Mouse (Mus musculus): Measurements from ENCODE around the gene Apoa5.
"Not testable (repeated sequence)": the region's sequence is repeated elsewhere in the genome, so short reads cannot be mapped to it uniquely, and the experiment has no call there.

Gene Apoa5

DNA sequence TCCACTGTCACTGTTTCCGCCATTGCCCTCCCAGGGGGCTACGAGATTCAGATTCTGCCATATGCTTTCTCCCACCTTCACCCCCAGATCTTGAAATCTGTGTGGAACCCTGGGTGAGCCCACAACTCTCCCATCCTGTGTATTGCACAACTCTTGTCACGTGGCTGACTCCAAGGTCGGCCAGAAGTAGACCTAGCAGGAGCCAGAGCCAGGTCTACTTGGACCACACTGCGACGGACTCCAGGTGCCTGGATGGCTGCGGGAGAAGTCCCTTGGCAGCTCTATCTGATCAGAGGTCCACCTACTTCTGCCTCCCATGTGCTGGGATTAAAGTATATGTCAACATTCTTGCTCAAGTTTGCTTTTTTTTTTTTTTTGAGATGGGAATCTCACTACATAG lies 7.3 kb upstream of the Apoa5 start:
- DNase-seq (ENCODE audit: low spot score), result no peak

DNA sequence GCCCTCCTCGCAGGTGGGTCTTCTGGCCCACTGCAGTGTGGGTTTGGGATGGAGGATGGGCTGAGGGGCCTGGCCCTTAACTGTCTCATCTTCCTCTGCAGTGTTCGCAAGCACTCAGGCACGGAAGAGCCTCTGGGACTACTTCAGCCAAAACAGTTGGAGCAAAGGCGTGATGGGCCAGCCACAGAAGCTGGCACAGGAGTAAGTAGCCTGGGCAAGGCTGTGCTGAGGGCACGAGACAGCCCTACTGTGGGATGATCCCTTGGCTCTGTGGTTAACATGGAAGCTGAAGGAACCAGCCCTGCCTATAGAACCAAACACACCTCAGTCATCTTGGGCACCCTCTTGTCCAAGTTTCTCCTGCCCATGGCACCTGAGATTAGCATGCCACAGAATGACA lies 692 bp downstream of the Apoa5 start:
- no peak for DNase-seq (ENCODE audit: low spot score)

- no peak for DNase-seq (ENCODE audit: low spot score)
Observed at GRCm38 (mm10) chr9:46270782-46271181, 2.3 kb downstream of the Apoa5 start.

DNA sequence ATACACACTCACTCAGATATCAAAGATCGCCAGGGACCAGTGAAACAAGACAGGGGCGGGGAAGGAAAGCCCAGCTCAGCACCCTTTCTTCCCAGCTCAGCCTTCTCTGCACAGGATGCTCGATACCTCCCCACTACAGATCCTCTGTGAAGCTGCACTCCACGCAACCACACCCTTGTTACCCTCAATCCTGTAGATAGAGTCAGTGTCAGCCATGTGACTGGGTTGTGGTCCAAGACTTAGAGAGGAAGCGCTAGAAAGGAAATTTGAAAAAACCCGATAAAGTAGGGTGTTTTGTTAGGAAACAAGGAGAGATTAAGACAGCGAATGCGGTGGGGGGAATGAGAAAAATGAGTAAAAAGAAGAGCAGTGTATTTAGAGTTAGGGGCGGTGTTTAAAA lies 3.6 kb downstream of the Apoa5 start:
- no peak for DNase-seq (ENCODE audit: low spot score)

DNA sequence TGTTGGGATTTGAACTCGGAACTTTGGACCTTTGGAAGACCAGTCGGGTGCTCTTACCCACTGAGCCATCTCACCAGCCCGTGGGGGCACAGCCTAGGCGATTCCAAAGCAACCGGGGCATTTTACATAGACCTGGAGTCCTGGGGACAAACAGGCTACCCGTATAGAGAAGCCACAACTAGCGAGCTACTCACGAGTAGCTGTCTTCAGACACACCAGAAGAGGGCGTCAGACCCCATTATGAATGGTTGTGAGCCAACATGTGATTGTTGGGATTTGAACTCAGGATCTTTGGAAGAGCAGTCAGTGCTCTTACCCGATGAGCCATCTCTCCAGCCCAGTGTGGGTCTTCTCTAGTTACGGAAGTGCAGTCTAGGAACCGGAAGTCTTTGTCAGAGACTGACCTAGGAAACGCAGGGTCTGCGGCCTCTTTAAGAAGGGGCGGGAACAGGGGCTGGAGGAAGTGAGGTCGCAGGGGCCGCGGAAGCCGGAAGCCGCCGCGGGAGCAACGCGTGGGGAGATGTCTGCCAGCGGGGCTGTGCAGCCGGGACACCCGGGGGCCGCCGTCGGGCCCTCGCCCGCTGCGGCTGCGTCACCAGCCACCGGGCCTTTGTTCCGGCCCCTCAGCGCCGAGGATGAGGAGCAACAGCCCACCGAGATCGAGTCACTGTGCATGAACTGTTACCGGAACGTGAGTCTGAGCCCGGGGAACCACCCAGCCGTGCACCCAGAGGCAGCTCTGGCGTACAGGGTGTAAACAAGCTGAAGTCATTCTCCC lies 4.4 kb downstream of the Apoa5 start, which contains the start of gene Zpr1:
Gene Zpr1 (plus strand): TSS at position 388 of the 778 bp plus-strand sequence.
- DNase-seq (ENCODE audit: low spot score), result peak; percentile 94

DNA sequence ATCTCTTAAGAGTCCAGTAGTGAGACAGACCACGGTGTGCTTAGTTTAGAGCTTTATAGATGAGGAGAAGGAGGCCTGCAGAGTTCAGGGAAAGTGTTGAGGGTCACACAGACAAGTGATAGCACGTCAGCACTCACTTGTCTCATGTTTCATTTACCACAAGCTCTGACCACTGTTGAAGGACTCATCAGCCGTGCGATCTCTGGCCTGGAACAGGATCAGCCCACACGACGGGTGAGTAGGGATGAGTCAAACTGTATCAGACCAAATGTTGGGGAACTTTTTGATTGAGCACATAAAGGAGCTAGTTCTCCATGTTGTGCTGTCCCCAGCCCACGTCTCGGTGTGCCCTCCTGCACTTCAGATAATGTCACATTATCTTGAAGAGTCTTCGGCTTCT lies 6.1 kb downstream of the Apoa5 start:
- no peak for DNase-seq (ENCODE audit: low spot score)

GRCm38 (mm10) chr9:46282631-46283436 lies 14.4 kb downstream of the Apoa5 start, which contains the start of gene Bud13:
TSS of gene Bud13 (plus strand) at chr9:46283008.
- DNase-seq (ENCODE audit: low spot score), result peak; percentile 94

GRCm38 (mm10) chr9:46298381-46298780 lies 29.9 kb downstream of the Apoa5 start:
- DNase-seq (ENCODE audit: low spot score), result no peak

DNA sequence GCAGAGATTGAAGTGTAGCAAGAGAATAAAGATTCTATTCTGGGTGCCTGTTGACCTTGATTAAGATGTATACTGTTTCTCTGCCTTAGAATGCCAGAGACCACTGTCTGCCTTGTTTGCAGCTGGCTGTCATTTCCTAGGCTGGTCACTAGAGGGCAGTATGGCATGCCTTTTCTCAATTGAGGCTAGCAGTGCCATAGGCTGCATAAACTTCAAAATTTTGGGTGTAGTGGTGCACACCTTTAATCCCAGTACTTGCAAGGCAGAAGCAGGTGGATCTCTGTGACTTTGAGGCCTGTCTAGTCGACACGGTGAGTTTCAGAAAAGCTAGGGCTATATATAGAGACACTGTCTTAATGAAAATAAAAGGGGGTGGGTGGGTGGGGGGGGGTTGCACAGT lies 33.7 kb downstream of the Apoa5 start:
- peak; percentile 34 for DNase-seq (ENCODE audit: low spot score)

- no peak for DNase-seq (ENCODE audit: low spot score)
Observed at GRCm38 (mm10) chr9:46309121-46309520, 40.7 kb downstream of the Apoa5 start.

GRCm38 (mm10) chr9:46314507-46314906 lies 46.1 kb downstream of the Apoa5 start:
- peak; percentile 65 for DNase-seq (ENCODE audit: low spot score)

DNA sequence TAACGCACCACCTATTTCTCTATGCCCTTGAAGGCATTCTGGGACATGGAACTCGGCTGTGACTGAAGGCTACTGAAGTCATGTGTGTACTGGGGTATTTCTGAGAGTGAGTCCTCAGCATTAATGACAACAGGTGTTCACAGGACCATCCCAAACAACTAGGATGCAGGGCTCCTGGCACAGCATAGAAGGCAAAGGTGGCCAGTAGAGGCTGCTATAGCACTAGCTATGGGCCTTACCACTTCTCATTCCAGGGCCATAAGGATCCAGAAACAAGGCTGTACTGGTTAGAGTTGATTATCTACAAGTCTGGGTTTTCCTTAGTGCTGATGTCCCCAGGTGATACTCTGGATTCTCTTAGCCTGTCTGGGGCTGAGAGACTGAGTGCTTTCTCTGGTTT lies 46.5 kb downstream of the Apoa5 start:
- DNase-seq (ENCODE audit: low spot score), result no peak

DNA sequence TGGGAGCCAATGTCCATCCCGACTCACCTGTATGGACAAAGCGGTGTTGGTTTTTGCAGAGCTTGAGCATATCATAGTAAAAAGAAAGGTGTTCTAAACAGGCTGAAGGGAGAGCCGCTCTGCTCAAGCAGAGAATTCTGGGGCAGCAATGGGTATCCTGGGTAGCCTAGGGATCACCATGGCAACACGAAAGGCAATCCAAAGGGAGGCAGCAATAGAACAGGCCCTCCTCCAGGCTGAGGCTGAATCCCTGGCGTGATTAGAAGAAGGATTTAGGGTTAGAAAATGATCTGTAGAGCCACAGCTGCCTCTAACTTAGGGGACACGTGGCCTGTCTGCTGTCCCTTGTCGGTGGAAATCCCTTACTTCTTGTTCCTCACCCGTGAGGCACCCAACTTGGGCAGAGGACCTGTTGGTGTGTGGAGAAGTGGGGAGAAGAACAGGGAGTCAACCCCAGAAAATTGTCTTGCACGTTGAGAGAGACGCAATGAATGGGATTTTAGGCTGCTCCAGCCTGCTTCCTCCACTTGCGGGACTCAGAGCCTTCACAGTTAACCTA lies 47.5 kb downstream of the Apoa5 start:
- DNase-seq (ENCODE audit: low spot score), result no peak

DNA sequence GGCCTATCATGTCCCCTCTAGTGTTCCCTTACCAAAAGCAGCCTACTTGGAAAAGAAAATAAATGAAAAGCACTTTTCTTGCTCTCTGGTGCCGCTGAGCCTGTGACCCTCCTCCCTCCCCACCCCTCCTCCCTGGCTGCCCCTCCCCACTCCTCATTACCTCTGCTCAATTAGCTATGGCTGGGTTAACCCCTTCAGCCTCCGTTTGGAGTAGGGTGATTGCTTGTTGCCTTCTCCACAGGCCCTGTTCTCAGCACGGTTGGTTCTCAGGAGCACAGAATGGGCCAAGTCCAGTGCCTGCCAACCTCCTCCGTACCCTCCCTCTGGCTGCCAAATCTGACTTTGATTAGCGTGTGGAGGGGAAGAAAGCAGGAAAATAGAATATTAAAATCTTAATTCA lies 48.0 kb downstream of the Apoa5 start:
- no peak for DNase-seq (ENCODE audit: low spot score)

- DNase-seq (ENCODE audit: low spot score), result no peak
Observed at GRCm38 (mm10) chr9:46316909-46317308, 48.5 kb downstream of the Apoa5 start.

DNA sequence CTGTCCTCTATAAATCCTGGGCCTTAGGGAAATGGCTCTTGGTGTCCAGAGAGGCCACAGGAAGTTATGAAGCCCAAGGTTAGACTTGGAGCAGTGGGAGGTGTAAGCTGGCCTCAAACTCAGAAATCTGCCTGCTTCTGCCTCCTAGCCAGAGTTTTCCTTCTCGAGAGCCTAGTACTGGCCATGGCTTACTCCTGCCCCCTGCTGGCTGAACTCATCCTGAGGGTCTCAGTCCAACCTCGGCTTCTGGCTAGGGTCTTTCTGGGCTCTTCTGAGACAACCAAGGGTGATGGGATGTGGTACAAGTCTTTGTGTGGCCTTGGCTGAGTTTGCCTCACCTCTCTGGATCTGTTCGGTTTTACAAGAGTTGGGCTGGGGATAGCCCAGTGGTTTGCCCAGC lies 49.5 kb downstream of the Apoa5 start:
- DNase-seq (ENCODE audit: low spot score), result no peak

GRCm38 (mm10) chr9:46319886-46320285 lies 51.5 kb downstream of the Apoa5 start, which contains the start of gene 4931429L15Rik:
TSS of gene 4931429L15Rik (minus strand) at chr9:46319986.
- not testable (repeated sequence) for DNase-seq (ENCODE audit: low spot score)

DNA sequence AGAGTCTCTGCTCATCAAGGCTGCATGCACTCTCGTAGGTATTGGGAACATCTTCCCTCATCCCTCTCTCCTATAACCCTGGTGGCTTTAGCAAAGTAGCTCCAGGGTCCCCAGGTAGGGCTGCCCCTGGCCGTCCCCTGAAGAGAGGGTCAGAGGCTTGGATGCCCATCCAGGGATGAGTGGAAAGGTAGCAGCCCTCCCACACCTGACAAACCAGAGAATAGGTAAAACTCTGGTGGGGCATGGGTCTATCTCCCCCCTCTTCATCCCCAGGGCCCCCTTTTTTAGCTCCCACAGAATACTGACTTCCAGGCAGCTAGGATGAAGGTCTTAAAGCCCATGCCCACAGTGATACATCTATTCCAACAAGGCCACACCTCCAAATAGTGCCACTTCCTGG lies 52.0 kb downstream of the Apoa5 start:
- DNase-seq (ENCODE audit: low spot score), result no peak

All from lung, postnatal 25 days (tissue).